Mouse (Mus musculus) macrophage (primary cell): ENCODE measurements around the gene Xpr1. TPM values are rescaled to one million over a fixed set of nuclear protein-coding genes. Genes with fewer than 3 reads are reported as not detected.

Experiments
- H3K27ac ChIP-seq: fragments of 350-480 bp; formaldehyde crosslinking; 2 replicates; pipeline ENCODE4 v1.9.0; 2021
- H3K36me3 ChIP-seq: fragments of 350-480 bp; formaldehyde crosslinking; 2 replicates; pipeline ENCODE4 v1.9.0; 2021; ENCODE audit errors: inconsistent target
- H3K4me3 ChIP-seq: fragments of 350-480 bp; formaldehyde crosslinking; 2 replicates; pipeline ENCODE4 v1.9.0; 2021; ENCODE audit errors: inconsistent target
- H3K79me2 ChIP-seq: fragments of 350-480 bp; formaldehyde crosslinking; 2 replicates; pipeline ENCODE4 v1.9.0; 2021; ENCODE audit errors: inconsistent target
- WGBS: methylation state at CpG from one replicate; pipeline ENCODE4 v1.1.7; 2026; ENCODE audit warnings: inconsistent platforms; ENCODE audit not compliant: missing documents; 5-methylcytosine and 5-hydroxymethylcytosine counted together
- polyA plus RNA-seq: library from polyadenylated mRNA; stranded (reverse); fragments of 250-400 nt; gene quantifications from 3 replicates; pipeline ENCODE4 v1.2.4, GENCODE M21; 2018; ENCODE audit warnings: inconsistent platforms
- total RNA-seq, 78 experiments: library from RNA; depleted of rRNA; stranded (reverse); fragments of 250-400 nt; gene quantifications; 1 replicate in 9 of 78; 2 replicates in 24 of 78; 3 replicates in 43 of 78; 4 replicates in 2 of 78; pipeline ENCODE4 v1.2.4; 2018; ENCODE audit warnings: inconsistent platforms in 56 of 78

Gene Xpr1
- 100 to 1,000 TPM in 4 of 26 experiments, 10 to 100 TPM in 22; 19.1 to 108 (median 79.6) TPM for total RNA-seq (2018; cell fraction: chromatin; rRNA removed)
- 10 to 100 TPM; 26.4 to 58.6 (median 39.1) TPM for total RNA-seq (2018; cell fraction: cytosol; rRNA removed)
- total RNA-seq (2018; cell fraction: nucleus; rRNA removed): 100 to 1,000 TPM in 3 of 26 experiments, 10 to 100 TPM in 23; 28.4 to 132 (median 61.6) TPM
- polyA plus RNA-seq: 20.2 to 38.4 TPM (median 27.5 TPM) in 3 replicates

DNA sequence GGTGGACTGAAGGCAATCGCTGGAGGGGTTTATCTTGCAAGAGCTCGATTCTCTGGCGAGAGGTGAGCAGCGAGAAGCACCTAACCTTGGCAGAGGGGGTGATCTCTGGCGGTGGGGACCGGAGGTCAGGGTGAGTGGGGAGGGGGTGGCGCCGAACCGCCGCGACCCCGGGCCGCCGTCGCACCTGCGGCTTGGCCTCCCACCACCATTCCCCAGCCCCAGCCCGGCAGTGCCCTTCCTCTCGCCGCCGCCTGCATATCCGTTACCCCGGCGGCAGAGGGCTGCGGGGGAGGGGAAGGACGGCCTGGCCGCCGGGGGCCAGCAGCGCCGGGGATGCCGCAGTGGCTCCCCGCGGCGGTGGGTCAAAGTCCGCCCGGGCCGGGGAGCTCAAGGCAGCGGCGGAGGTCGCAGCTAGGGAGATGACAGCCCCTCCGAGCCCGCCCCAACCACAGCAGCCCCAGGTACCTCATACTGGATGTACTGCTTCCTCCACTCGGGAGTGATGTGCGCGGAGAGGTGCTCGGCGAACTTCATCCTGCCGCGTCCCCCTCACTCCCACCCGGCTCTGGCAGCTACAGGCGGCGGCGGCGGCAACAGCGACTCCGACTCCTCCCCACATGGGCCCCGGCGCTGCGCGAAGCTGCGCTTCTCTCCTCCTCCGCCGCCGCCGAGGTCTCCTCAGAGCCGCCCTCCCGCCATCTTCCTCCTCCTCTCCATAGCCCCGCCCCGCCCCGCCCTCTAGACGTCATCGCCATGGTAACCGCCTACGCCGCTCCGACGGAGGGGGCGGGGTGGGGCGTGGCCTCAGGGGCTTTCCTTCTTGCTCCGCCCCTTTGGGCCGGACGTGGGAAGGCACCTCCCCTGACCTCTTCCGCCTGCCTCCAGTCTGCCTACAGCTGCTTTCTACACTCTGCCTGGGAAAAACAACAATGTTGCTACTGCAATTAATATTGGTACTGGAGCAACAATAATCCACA is at the start of gene Xpr1:
Gene Xpr1 (minus strand): TSS at position 715 of the 977 bp plus-strand sequence.
- Histone ChIP-seq H3K36me3 (no peaks in the 10 kb centered on the region), H3K4me3 (peak within 1 kb of the TSS; percentile 70), H3K27ac (peak within 1 kb of the TSS; percentile 42), H3K79me2 (peaks cover 46% of the 10 kb centered on the region)
- WGBS: under 1% methylated on average over 72 of the region's 82 CpGs

- H3K36me3 ChIP-seq: no peaks in the 10 kb centered on the region
- H3K27ac ChIP-seq: no peak overlapping the region
- no peaks in the 10 kb centered on the region for H3K79me2 ChIP-seq
- H3K4me3 ChIP-seq: no peak overlapping the region
- 96% methylated on average over 10 of the region's 10 CpGs for WGBS
These were observed 46.2 kb upstream of the Xpr1 start for GRCm38 (mm10) chr1:155463442-155463841.

- Histone ChIP-seq H3K27ac (no peak overlapping the region), H3K4me3 (no peak overlapping the region), H3K79me2 (no peaks in the 10 kb centered on the region), H3K36me3 (no peaks in the 10 kb centered on the region)
- WGBS: 70% methylated on average over 5 of the region's 5 CpGs
These were observed 45.4 kb upstream of the Xpr1 start for GRCm38 (mm10) chr1:155462582-155462981.

- Histone ChIP-seq H3K36me3 (no peaks in the 10 kb centered on the region), H3K27ac (no peak overlapping the region), H3K4me3 (no peak overlapping the region), H3K79me2 (no peaks in the 10 kb centered on the region)
- 75% methylated on average over 7 of the region's 7 CpGs for WGBS
These were observed 40.3 kb upstream of the Xpr1 start for GRCm38 (mm10) chr1:155457532-155457931.

- no peaks in the 10 kb centered on the region for H3K79me2 ChIP-seq
- H3K27ac ChIP-seq: no peak overlapping the region
- no peak overlapping the region for H3K4me3 ChIP-seq
- 91% methylated on average over 8 of the region's 8 CpGs for WGBS
- no peaks in the 10 kb centered on the region for H3K36me3 ChIP-seq
These were observed 36.0 kb upstream of the Xpr1 start for GRCm38 (mm10) chr1:155453180-155453579.

DNA sequence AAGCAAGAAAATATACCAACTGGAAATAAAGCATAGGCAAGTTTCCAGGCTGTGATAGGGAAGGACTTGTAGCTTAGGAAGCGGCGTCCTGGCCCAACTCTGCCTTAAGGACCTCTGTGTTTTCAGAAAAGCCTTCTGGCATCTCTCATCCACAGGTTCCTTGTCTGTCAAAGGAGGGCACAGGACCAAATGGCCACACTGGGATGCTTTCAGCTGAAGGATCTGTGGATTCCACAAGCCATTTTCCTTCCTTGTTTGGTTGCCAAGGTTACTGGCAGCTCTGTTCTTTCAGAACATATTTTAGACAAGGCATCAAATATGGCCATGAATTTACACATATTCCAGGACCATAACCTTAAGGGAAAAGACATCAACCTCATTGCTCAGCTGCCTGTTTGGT is 31.7 kb upstream of the Xpr1 start:
- WGBS: 96% methylated on average over 2 of the region's 2 CpGs
- Histone ChIP-seq H3K36me3 (no peaks in the 10 kb centered on the region), H3K4me3 (no peak overlapping the region), H3K27ac (no peak overlapping the region), H3K79me2 (no peaks in the 10 kb centered on the region)

GRCm38 (mm10) chr1:155447277-155447676 is 30.1 kb upstream of the Xpr1 start:
- WGBS: 73% methylated on average over 6 of the region's 6 CpGs
- Histone ChIP-seq H3K79me2 (no peaks in the 10 kb centered on the region), H3K4me3 (no peak overlapping the region), H3K27ac (no peak overlapping the region), H3K36me3 (no peaks in the 10 kb centered on the region)

DNA sequence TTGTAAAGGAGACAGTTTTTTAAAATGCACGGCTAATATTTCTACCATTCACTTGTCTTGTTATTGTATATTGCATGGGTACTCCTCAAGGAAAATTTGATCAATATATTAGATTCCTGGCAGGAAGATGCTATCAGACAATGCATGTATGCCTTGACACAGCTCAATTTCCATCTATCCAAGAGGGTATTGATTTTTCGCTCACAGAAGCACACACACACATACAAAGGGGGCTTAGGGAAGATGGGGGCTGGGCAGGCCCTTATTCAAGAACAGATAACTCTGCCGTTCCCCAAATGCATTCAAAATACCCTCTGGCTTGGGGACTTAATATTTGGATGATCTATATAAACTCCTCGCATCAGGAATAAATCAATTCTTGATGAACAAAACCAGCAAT is 25.9 kb upstream of the Xpr1 start:
- H3K27ac ChIP-seq: no peak overlapping the region
- no peaks in the 10 kb centered on the region for H3K36me3 ChIP-seq
- H3K79me2 ChIP-seq: no peaks in the 10 kb centered on the region
- no peak overlapping the region for H3K4me3 ChIP-seq
- 97% methylated on average over 4 of the region's 4 CpGs for WGBS

GRCm38 (mm10) chr1:155442521-155443001 is 25.3 kb upstream of the Xpr1 start:
- no peaks in the 10 kb centered on the region for H3K79me2 ChIP-seq
- no peak overlapping the region for H3K27ac ChIP-seq
- H3K4me3 ChIP-seq: no peak overlapping the region
- 83% methylated on average over 13 of the region's 13 CpGs for WGBS
- no peaks in the 10 kb centered on the region for H3K36me3 ChIP-seq

DNA sequence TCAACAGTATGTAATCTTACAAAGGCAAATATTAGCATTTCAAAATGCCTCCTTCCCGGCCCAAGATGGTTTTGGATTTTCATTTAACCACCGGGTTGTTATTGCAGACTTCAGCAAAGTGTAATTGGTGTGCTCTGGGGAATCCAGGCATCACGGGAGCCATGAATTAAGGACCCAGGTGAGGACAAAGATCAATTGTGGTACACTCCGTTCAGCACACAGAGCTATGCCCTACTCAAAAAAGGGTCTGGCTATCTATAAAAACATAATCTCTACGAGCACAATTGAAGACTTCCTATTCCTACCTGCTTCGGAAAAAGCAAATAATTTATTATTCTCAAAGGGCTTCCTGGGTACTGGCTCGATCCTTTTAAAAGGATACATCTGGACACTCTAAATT is 22.3 kb upstream of the Xpr1 start:
- Histone ChIP-seq H3K27ac (no peak overlapping the region), H3K36me3 (no peaks in the 10 kb centered on the region), H3K4me3 (no peak overlapping the region), H3K79me2 (no peaks in the 10 kb centered on the region)
- WGBS: 80% methylated on average over 7 of the region's 7 CpGs

DNA sequence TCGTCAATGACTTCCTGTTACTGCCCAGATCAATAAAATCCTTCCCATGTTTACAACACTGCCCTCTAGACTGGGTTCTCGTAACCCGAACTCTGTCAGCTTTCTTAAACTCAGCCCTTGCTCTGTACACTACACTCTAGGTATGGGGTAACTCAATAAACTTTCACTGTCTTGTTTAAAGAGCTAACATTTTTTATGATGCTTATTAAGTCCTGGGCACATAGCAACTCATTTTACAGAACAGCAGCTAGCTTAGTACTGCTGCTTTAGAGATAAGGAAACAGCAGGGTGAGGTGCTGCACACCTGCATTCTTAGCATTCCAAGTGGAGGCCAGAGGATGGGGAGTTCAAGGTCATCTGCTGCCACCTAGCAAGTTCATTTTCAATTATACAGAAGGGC is 21.3 kb upstream of the Xpr1 start:
- 86% methylated on average over 3 of the region's 3 CpGs for WGBS
- no peaks in the 10 kb centered on the region for H3K79me2 ChIP-seq
- no peak overlapping the region for H3K27ac ChIP-seq
- no peak overlapping the region for H3K4me3 ChIP-seq
- H3K36me3 ChIP-seq: no peaks in the 10 kb centered on the region

- WGBS: 96% methylated on average over 7 of the region's 7 CpGs
- no peak overlapping the region for H3K27ac ChIP-seq
- no peaks in the 10 kb centered on the region for H3K36me3 ChIP-seq
- no peak overlapping the region for H3K4me3 ChIP-seq
- no peaks in the 10 kb centered on the region for H3K79me2 ChIP-seq
These were observed 12.1 kb upstream of the Xpr1 start for GRCm38 (mm10) chr1:155429304-155429703.

DNA sequence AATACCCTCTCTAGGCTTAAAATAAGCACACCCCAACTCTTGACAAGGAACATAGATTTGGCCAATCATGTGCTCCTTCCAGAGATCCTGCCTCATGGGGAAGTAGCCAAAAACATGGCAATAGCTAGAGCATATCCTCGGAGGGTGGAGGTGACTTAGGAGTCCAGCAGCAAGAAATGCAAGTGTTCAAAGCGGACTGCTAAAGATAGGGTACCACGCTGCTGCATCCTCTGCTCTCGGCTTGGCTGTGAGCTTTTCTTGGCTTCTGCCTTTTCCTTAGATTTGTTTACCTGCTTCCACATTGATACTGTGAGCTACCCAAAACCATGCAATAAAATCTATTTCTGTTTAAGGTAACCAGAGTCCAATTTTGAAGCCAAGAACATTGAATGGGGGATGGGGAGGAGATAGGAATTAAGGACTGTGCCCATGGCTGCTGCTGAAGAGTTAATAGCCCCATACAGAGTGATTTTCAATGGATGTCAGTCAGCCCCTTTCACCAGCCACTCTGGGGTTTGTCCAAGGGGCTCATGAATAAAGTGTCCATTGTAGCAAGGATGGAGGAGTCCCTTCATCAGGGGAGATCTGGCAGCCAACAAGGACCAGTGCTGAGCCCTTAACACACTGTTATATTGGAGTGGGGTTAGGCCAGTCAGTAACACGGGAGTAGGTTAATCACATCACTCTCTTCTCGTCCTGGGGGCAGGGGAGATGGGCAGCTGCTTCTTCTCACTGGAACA is 10.1 kb upstream of the Xpr1 start:
- Histone ChIP-seq H3K36me3 (no peaks in the 10 kb centered on the region), H3K4me3 (no peak overlapping the region), H3K79me2 (no peaks in the 10 kb centered on the region), H3K27ac (no peak overlapping the region)
- 85% methylated on average over 6 of the region's 6 CpGs for WGBS

DNA sequence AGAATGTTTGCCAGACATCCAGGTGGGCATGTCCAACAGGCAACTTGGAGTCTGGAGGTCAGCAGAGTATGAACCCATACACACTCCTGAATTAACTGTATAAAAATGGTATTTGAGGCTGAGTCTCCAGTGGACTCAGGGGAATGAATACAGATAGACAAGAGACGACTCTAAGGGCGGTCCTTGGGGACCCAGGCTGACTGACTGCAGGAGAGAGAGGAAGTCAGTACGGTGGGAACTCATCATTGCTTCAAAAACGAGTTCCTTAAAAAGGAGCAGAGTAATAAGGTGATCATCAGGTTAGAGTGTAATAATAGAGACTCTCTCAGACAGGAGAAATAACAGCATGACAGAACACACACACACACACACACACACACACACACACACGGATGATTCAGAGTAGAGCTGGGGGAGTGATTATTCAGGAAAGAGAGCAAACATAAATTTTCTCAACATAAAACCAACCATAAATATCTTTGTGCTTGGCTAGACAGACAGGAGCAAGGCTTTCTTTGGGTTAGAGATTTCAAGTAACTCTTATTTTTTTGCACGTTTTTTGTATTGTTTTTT is 8.6 kb upstream of the Xpr1 start:
- H3K36me3 ChIP-seq: no peaks in the 10 kb centered on the region
- no peaks in the 10 kb centered on the region for H3K79me2 ChIP-seq
- WGBS: 21% methylated on average over 6 of the region's 6 CpGs
- H3K27ac ChIP-seq: no peak overlapping the region
- H3K4me3 ChIP-seq: no peak overlapping the region
